Mouse (Mus musculus) E14TG2a.4 (cell line): ENCODE measurements around the gene Dap3.

Experiments
- CTCF ChIP-seq: conservative IDR thresholded peaks from 2 replicates; pipeline ENCODE4 v1.5.1; 2014; ENCODE audit warnings: low read length
- NANOG ChIP-seq: IDR thresholded peaks from 2 replicates; pipeline ENCODE4 v1.6.1; 2014; ENCODE audit warnings: borderline replicate concordance, low read length, mixed read lengths
- POU5F1 ChIP-seq: IDR thresholded peaks from 2 replicates; pipeline ENCODE4 v1.6.1; 2014; ENCODE audit warnings: low read length, borderline replicate concordance

- TF ChIP-seq CTCF = peak; percentile 18; the same call in 1 of the 2 replicates
- TF ChIP-seq NANOG = no peak
- TF ChIP-seq POU5F1 = no peak
Observed at GRCm38 (mm10) chr3:88939071-88939470, 11.9 kb downstream of the Dap3 start.
